Mouse (Mus musculus): ENCODE data around the gene Clasp1.

DNA sequence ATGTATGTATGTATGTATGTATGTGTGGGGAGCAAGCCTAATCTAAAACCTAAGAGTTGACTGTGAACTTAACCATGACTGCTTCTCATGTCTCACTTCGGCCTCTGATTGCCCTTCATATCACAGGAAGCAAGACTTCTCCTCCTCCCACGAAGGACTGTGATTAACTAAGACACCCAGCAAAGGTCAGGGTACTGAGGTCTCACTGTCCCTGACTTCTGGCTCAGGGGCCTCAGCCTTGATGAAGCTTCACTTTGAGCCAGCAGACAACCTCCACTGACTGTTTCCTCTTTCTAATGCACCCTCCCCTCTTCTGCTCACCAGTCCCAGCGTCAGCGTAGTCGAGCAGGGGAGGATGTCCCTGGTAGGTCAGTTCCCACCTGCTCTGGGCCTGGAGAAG is 166.1 kb downstream of the Clasp1 start:
- TF ChIP-seq CTCF (IDR thresholded peaks at IDR 0.05; ENCODE audit: insufficient read depth, low read depth, low read length) (no peak), POLR2A (IDR thresholded peaks at IDR 0.05; ENCODE audit: insufficient read depth, low read depth, low read length) (no peak)

Data from olfactory bulb, adult 2 months (tissue).